Mouse (Mus musculus): Measurements from ENCODE around the gene Atg4c. TPM values are rescaled to one million over a fixed set of nuclear protein-coding genes. Genes with fewer than 3 reads are reported as not detected.
A peak's percentile ranks its signal among the peaks of the same experiment; 100 is the strongest.

The Atg4c gene
- polyA plus RNA-seq, 1 experiment from 2014 or later = 6.3 TPM

DNA sequence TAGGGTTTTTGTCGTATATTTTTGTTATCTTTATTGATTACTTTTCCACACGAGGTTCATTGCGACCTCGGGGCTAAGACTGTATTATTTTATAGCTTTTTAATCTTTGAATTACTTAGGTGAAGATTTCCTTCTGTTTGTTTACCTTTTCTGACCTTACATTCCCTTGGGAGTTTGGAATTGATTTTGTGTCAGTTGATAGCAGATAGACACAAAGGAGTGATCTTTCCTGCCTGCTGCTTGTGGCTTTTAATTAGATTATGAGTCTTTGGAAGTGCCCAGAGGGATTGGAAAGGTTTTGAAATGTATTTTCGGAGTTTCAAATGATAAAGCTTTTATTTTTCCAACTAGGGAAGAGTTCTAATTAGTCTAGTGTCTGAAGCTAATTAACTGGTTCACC lies 1.1 kb downstream of the Atg4c start:
- Histone ChIP-seq H3K4me3 (peak overlapping the region; percentile 71), H3K36me3 (no peaks in the 10 kb centered on the region), H3K4me1 (peaks cover 22% of the 10 kb centered on the region), H3K9ac (peak overlapping the region; percentile 73), H3K27ac (no peak overlapping the region), H3K9me3 (replicated peaks) (no peaks in the 10 kb centered on the region), H3K4me2 (peak overlapping the region; percentile 76), H3K27me3 (replicated peaks) (no peaks in the 10 kb centered on the region)
- 32% methylated on average over 5 of the region's 5 CpGs for WGBS (ENCODE audit: insufficient replicate concordance)
- no peak for ATAC-seq

DNA sequence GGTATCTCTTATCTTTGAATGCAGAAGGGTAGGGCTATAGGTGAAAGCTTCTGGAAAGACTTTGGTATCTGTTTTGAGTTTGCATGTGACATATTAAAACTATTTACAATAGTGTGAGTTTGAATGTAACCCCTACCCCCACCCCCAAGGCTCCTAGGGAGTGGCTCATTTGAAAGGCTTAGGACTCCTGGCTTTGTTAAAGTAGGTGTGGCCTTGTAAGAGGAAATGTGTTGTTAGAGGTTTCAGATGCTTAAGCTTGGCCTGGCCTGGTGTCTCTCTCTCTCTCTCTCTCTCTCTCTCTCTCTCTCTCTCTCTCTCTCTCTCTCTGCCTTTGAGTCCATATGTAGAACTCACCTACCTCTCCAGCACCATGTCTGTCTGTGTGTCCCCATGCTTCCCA lies 5.0 kb downstream of the Atg4c start:
- Histone ChIP-seq H3K4me1 (peaks cover 24% of the 10 kb centered on the region), H3K27ac (no peak overlapping the region), H3K9me3 (replicated peaks) (no peaks in the 10 kb centered on the region), H3K27me3 (replicated peaks) (no peaks in the 10 kb centered on the region), H3K9ac (no peak overlapping the region), H3K4me3 (no peak overlapping the region), H3K36me3 (no peaks in the 10 kb centered on the region), H3K4me2 (no peak overlapping the region)
- ATAC-seq = no peak

DNA sequence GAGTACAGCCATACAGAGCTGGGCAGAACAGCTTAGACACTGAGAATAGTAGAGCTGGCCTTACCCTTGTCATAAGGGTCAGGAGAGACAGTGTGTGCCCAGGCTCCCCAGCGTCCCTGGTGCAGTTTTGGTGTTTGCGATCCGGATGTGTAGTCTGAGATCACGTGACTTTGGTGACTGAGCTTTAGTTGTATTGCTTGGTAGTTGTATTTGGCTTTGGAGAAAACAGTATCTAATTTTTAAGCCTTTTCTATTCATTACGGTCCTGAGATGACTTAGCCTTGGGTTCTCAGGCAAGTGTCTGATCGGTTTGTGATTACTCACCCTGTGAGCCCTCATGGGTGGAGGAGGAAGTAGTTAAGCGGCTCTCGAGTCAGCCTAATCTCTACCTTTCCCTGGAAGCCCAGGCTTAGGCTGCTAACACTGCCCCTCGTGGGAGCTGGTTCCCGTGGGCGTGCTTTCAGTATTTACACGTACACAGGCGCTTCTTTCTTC lies 6.1 kb downstream of the Atg4c start:
- H3K4me2 ChIP-seq = peak overlapping the region; percentile 56
- no peak overlapping the region for H3K27ac ChIP-seq
- no peaks in the 10 kb centered on the region for H3K9me3 ChIP-seq (replicated peaks)
- H3K9ac ChIP-seq = no peak overlapping the region
- WGBS (ENCODE audit: insufficient replicate concordance) = 25% methylated on average over 13 of the region's 13 CpGs
- no peaks in the 10 kb centered on the region for H3K27me3 ChIP-seq (replicated peaks)
- peak; percentile 77 for ATAC-seq
- no peaks in the 10 kb centered on the region for H3K36me3 ChIP-seq
- H3K4me1 ChIP-seq = peaks cover 24% of the 10 kb centered on the region
- peak overlapping the region; percentile 28 for H3K4me3 ChIP-seq

DNA sequence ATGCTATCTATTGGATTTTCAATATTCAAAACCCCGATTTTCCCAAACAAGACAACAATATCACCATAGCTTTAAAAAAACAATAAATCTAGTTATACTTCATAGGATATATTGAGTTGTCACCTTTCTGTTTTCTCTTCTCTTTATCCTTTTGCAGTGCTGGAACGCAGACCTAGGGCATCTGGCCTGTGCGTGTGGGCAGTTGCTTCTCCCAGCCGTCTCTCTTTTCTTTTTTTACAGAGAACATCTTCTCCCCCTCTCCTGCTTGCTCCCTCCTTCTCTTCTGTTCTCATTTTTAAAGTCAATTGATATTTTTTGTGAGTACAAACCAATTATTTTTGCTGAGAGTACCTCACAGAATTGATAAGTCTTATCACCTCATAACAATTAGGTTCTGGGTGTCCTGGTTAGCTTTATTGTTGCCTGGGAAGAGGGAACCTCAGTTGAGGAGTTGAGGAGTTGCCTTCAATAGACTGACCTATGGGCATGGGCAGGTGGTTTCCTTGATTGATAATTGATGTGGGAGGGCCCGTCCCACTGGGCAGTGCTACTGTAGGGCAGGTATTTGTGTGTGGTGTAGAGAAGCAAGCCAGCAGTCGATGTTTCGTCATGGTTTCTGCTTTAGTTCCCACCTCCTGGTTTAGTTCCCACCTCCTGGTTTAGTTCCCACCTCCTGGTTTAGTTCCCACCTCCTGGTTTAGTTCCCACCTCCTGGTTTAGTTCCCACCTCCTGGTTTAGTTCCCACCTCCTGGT lies 6.8 kb downstream of the Atg4c start:
- H3K9me3 ChIP-seq (replicated peaks) = no peaks in the 10 kb centered on the region
- H3K9ac ChIP-seq = no peak overlapping the region
- no peaks in the 10 kb centered on the region for H3K27me3 ChIP-seq (replicated peaks)
- H3K4me1 ChIP-seq = peaks cover 24% of the 10 kb centered on the region
- H3K36me3 ChIP-seq = no peaks in the 10 kb centered on the region
- peak overlapping the region; percentile 56 for H3K4me2 ChIP-seq
- no peak for ATAC-seq
- 62% methylated on average over 7 of the region's 7 CpGs for WGBS (ENCODE audit: insufficient replicate concordance)
- peak overlapping the region; percentile 28; the same call in 1 of the 2 replicates for H3K4me3 ChIP-seq
- H3K27ac ChIP-seq = no peak overlapping the region

GRCm38 (mm10) chr4:99205773-99206172 lies 12.0 kb downstream of the Atg4c start:
- ATAC-seq = no peak; the same call in 1 of the 2 replicates

GRCm38 (mm10) chr4:99206356-99206755 lies 12.6 kb downstream of the Atg4c start:
- H3K4me3 ChIP-seq = no peak overlapping the region
- H3K9me3 ChIP-seq (replicated peaks) = no peaks in the 10 kb centered on the region
- no peak overlapping the region for H3K27ac ChIP-seq
- H3K4me2 ChIP-seq = no peak overlapping the region
- no peak overlapping the region for H3K9ac ChIP-seq
- H3K36me3 ChIP-seq = no peaks in the 10 kb centered on the region
- H3K27me3 ChIP-seq (replicated peaks) = no peaks in the 10 kb centered on the region
- WGBS (ENCODE audit: insufficient replicate concordance) = 40% methylated on average over 3 of the region's 3 CpGs
- no peak for ATAC-seq
- peaks cover 18% of the 10 kb centered on the region for H3K4me1 ChIP-seq

More at GRCm38 (mm10) chr4:99205773-99206172, 12.0 kb downstream of the Atg4c start:
- H3K27me3 ChIP-seq (replicated peaks) = no peaks in the 10 kb centered on the region
- H3K4me3 ChIP-seq = no peak overlapping the region
- H3K4me2 ChIP-seq = no peak overlapping the region
- no peaks in the 10 kb centered on the region for H3K9me3 ChIP-seq (replicated peaks)
- H3K36me3 ChIP-seq = no peaks in the 10 kb centered on the region
- H3K9ac ChIP-seq = no peak overlapping the region
- WGBS (ENCODE audit: insufficient replicate concordance) = 83% methylated on average over 6 of the region's 6 CpGs
- H3K27ac ChIP-seq = no peak overlapping the region
- peaks cover 19% of the 10 kb centered on the region for H3K4me1 ChIP-seq

DNA sequence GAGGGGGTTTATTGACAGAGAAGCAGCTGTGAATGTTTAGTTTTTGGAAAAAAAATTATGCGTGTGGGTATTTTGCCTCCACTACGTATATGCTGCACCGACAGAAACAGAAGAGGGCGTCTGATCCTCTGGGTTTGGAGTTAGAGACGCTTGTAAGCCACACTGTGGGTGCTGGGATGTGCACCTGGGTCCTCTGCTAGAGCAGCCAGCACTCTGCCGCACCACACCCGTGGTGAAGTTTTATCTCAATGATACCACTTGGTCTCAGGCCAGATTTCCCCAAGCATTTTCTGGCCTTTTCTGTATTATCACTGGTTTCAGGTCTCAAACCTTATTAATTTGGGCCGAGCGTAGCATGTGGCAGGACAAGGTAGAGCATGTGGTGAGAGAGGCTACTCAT lies 16.4 kb downstream of the Atg4c start:
- WGBS (ENCODE audit: insufficient replicate concordance) = 50% methylated on average over 9 of the region's 9 CpGs
- peak; percentile 58 for ATAC-seq
- Histone ChIP-seq H3K4me2 (no peak overlapping the region), H3K36me3 (peaks cover 3% of the 10 kb centered on the region; the same call in 1 of the 2 replicates), H3K4me1 (peaks cover 18% of the 10 kb centered on the region), H3K4me3 (no peak overlapping the region), H3K27me3 (replicated peaks) (no peaks in the 10 kb centered on the region), H3K9me3 (replicated peaks) (no peaks in the 10 kb centered on the region), H3K9ac (no peak overlapping the region), H3K27ac (no peak overlapping the region)

DNA sequence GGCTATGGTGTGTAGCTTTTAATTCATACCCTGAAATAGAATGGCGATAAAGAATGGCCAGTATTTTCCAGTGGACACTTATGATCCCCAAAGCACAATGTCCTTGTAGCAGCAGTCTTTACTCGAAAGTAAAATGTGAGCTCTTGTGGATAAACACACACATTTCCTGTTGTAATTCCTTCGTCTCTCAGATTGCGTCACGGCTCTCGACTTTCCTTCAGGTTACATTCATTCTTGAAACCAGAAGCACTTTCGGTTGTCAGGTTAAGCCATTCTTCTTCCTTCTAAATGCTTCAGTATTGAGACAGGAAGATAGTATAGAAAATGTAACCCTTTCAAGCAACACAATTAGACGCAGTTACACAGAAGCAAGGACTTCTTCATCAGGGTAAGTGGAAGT lies 17.9 kb downstream of the Atg4c start:
- H3K27me3 ChIP-seq (replicated peaks) = no peaks in the 10 kb centered on the region
- no peak overlapping the region for H3K9ac ChIP-seq
- H3K4me1 ChIP-seq = peaks cover 14% of the 10 kb centered on the region
- no peaks in the 10 kb centered on the region for H3K9me3 ChIP-seq (replicated peaks)
- no peak for ATAC-seq
- H3K27ac ChIP-seq = no peak overlapping the region
- WGBS (ENCODE audit: insufficient replicate concordance) = 63% methylated on average over 8 of the region's 8 CpGs
- H3K36me3 ChIP-seq = peaks cover 9% of the 10 kb centered on the region
- H3K4me3 ChIP-seq = no peak overlapping the region
- H3K4me2 ChIP-seq = no peak overlapping the region

- no peaks in the 10 kb centered on the region for H3K27me3 ChIP-seq (replicated peaks)
- H3K4me1 ChIP-seq = peaks cover 11% of the 10 kb centered on the region
- no peak overlapping the region for H3K27ac ChIP-seq
- no peak for ATAC-seq
- H3K36me3 ChIP-seq = peaks cover 9% of the 10 kb centered on the region
- H3K9ac ChIP-seq = no peak overlapping the region
- H3K9me3 ChIP-seq (replicated peaks) = no peaks in the 10 kb centered on the region
- WGBS (ENCODE audit: insufficient replicate concordance) = 62% methylated on average over 4 of the region's 4 CpGs
- no peak overlapping the region for H3K4me3 ChIP-seq
- no peak overlapping the region for H3K4me2 ChIP-seq
These were observed 19.4 kb downstream of the Atg4c start for GRCm38 (mm10) chr4:99213123-99213522.

GRCm38 (mm10) chr4:99222221-99222620 lies 28.5 kb downstream of the Atg4c start:
- Histone ChIP-seq H3K9me3 (replicated peaks) (no peaks in the 10 kb centered on the region), H3K27me3 (replicated peaks) (no peaks in the 10 kb centered on the region), H3K4me2 (no peak overlapping the region), H3K9ac (no peak overlapping the region), H3K36me3 (peaks cover 32% of the 10 kb centered on the region), H3K4me3 (no peak overlapping the region), H3K4me1 (no peaks in the 10 kb centered on the region), H3K27ac (no peak overlapping the region)
- ATAC-seq = no peak
- 88% methylated on average over 8 of the region's 8 CpGs for WGBS (ENCODE audit: insufficient replicate concordance)

GRCm38 (mm10) chr4:99224790-99225189 lies 31.1 kb downstream of the Atg4c start:
- Histone ChIP-seq H3K27ac (no peak overlapping the region), H3K27me3 (replicated peaks) (no peaks in the 10 kb centered on the region), H3K4me3 (no peak overlapping the region), H3K9ac (no peak overlapping the region), H3K4me1 (no peaks in the 10 kb centered on the region), H3K4me2 (no peak overlapping the region), H3K9me3 (replicated peaks) (no peaks in the 10 kb centered on the region), H3K36me3 (peaks cover 32% of the 10 kb centered on the region)
- ATAC-seq = no peak
- 54% methylated on average over 2 of the region's 2 CpGs for WGBS (ENCODE audit: insufficient replicate concordance)

- Histone ChIP-seq H3K4me1 (no peaks in the 10 kb centered on the region), H3K27ac (no peak overlapping the region), H3K9me3 (replicated peaks) (no peaks in the 10 kb centered on the region), H3K36me3 (peaks cover 23% of the 10 kb centered on the region), H3K4me3 (no peak overlapping the region), H3K4me2 (no peak overlapping the region), H3K9ac (no peak overlapping the region), H3K27me3 (replicated peaks) (no peaks in the 10 kb centered on the region)
- 82% methylated on average over 6 of the region's 6 CpGs for WGBS (ENCODE audit: insufficient replicate concordance)
- no peak for ATAC-seq
These were observed 33.5 kb downstream of the Atg4c start for GRCm38 (mm10) chr4:99227226-99227625.

DNA sequence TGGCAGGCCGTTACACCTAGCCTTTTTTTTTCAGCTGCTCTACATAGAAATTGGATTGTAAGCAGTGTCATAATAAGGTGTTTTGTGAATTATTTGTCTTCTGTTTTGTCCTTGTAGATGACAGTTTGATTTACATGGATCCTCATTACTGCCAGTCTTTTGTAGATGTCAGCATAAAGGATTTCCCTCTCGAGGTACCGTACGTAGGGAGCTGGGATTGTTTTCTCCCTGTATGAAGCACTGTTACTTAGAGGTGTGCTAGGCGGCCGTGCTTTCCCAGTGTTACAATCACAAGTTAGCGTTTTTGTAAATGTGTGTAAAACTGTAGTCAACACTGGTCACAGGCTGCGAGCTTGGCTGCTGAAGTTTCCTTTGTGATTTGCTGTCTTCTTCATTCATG lies 35.6 kb downstream of the Atg4c start:
- no peak for ATAC-seq
- H3K9ac ChIP-seq = no peak overlapping the region
- H3K27me3 ChIP-seq (replicated peaks) = no peaks in the 10 kb centered on the region
- H3K4me3 ChIP-seq = no peak overlapping the region
- H3K36me3 ChIP-seq = peaks cover 22% of the 10 kb centered on the region
- no peaks in the 10 kb centered on the region for H3K4me1 ChIP-seq
- H3K9me3 ChIP-seq (replicated peaks) = no peaks in the 10 kb centered on the region
- WGBS (ENCODE audit: insufficient replicate concordance) = 86% methylated on average over 8 of the region's 8 CpGs
- no peak overlapping the region for H3K4me2 ChIP-seq
- H3K27ac ChIP-seq = no peak overlapping the region
